Mouse (Mus musculus) erythroblast, embryonic 14.5 days (primary cell): ENCODE results near the gene Pou2f1.

ENCODE experiments used
- GATA1 ChIP-seq: IDR thresholded peaks from 2 replicates; pipeline ENCODE4 v1.6.1; 2012; ENCODE audit warnings: low read length, inconsistent platforms, mixed read lengths
- TAL1 ChIP-seq: IDR thresholded peaks from 3 replicates; pipeline ENCODE4 v1.6.1; 2012; ENCODE audit warnings: low read length, inconsistent platforms, mixed read lengths

- no peak for TF ChIP-seq TAL1
- TF ChIP-seq GATA1: no peak
These were observed 163.3 kb downstream of the Pou2f1 start for GRCm38 (mm10) chr1:165839201-165839600.
